Mouse (Mus musculus) skeletal muscle tissue, postnatal 0 days (tissue): ENCODE data around the gene Stard3. TPM values are rescaled to one million over a fixed set of nuclear protein-coding genes. Genes with fewer than 3 reads are reported as not detected.

Experiments
- polyA plus RNA-seq: library from polyadenylated mRNA; unstranded; fragments of >200 nt; fragmentation: Nextera tagmentation; extraction: Ambion mirVana; gene quantifications from 2 replicates; pipeline ENCODE4 v1.2.1, GENCODE M21; 2015

Gene Stard3
- polyA plus RNA-seq: 17.0 and 19.3 TPM in 2 replicates

GRCm38 (mm10) chr11:98358161-98359083, at the start of gene Stard3:
Gene Stard3 (plus strand): TSS chr11:98358368.

GRCm38 (mm10) chr11:98329081-98329959, 28.8 kb upstream of the Stard3 start, which contains the start of gene Neurod2:
Gene Neurod2 (minus strand): TSS chr11:98329648.

GRCm38 (mm10) chr11:98348083-98348961, 9.8 kb upstream of the Stard3 start, which contains the start of gene Ppp1r1b:
Gene Ppp1r1b (plus strand): TSS chr11:98348404.

DNA sequence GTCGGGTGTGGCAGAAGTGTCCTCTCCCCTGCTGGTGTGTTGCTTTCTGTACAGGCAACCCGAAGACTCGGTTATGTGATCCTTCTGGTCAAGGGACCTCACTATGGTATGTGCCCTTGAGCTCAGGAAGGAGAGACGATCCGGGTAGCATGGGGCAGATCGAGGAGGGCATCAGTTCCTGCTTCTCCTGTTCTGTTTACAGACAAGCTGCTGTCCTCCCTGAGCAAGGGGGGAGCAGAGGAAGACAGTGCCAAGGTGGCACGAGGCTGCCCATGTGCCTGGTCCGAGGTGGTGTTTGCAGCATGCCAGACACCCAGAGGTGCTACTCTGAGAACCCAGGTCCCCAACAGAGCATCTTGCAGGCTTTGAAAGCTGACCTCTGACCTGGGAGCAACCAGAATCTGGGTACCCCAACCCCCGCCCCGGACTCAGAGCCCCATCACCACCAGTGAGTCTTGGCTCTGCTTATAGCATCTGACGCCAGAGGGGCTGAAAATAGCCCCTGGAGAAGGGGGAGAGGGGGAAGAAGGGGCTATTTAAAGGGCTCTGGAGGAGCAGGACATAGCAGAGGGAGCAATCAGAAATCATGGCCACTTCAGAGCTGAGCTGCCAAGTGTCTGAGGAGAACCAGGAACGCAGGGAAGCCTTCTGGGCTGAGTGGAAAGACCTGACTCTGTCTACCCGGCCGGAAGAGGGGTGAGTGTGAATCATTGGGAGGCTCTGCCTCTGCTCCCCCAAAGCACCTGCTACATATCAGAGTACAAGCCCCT, 25.3 kb downstream of the Stard3 start, which contains the start of gene Tcap:
TSS of gene Tcap (plus strand) at position 551 of the 770 bp plus-strand sequence.

GRCm38 (mm10) chr11:98385638-98386585, 27.7 kb downstream of the Stard3 start, which contains the start of gene Pnmt:
Gene Pnmt (plus strand): TSS chr11:98386450.

GRCm38 (mm10) chr11:98400161-98400726, 42.1 kb downstream of the Stard3 start, which contains the start of gene Pgap3:
Gene Pgap3 (minus strand): TSS chr11:98400490.

DNA sequence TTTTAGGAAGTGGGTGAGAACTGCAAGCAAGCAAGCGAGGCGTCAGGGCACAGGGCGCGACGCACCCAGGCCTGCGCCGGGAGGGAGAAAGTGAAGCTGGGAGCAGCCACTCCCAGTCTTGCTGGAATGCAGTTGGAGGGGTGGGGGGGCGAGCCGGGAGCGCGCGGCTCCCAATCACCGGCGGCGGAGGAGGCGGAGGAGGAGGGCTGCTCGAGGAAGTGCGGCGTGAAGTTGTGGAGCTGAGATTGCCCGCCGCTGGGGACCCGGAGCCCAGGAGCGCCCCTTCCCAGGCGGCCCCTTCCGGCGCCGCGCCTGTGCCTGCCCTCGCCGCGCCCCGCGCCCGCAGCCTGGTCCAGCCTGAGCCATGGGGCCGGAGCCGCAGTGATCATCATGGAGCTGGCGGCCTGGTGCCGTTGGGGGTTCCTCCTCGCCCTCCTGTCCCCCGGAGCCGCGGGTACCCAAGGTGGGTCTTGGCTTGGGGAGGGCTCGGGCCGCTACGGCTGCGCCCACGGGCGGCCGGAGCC, 54.2 kb downstream of the Stard3 start, which contains the start of gene Erbb2:
TSS of gene Erbb2 (plus strand) at position 198 of the 524 bp plus-strand sequence.

Other genes starting within 250 kb of the Stard3 start
- gene Fbxl20, start 208.0 kb upstream of the Stard3 start, polyA plus RNA-seq: 7.9 and 8.8 TPM in 2 replicates
- 26.1 and 26.9 TPM in 2 replicates for gene Med1, start 165.1 kb upstream of the Stard3 start, polyA plus RNA-seq
- gene Cdk12, start 155.3 kb upstream of the Stard3 start, polyA plus RNA-seq: 3.9 and 4.0 TPM in 2 replicates
- gene Neurod2, start 28.7 kb upstream of the Stard3 start, polyA plus RNA-seq: not detected in 2 replicates
- 0.28 and 0.66 TPM in 2 replicates for gene Ppp1r1b, start 10.0 kb upstream of the Stard3 start, polyA plus RNA-seq
- 604 and 677 TPM in 2 replicates for gene Tcap, start 25.4 kb downstream of the Stard3 start, polyA plus RNA-seq
- gene Pnmt, start 28.1 kb downstream of the Stard3 start, polyA plus RNA-seq: 0.18 and 0.28 TPM in 2 replicates
- gene Pgap3, start 42.1 kb downstream of the Stard3 start, polyA plus RNA-seq: 4.1 and 4.3 TPM in 2 replicates
- 13.4 and 15.9 TPM in 2 replicates for gene Erbb2, start 54.1 kb downstream of the Stard3 start, polyA plus RNA-seq
- gene Mien1, start 80.6 kb downstream of the Stard3 start, polyA plus RNA-seq: 46.4 and 58.6 TPM in 2 replicates
- 0.27 TPM in 1 of 2 replicates, not detected in the other for gene Grb7, start 88.0 kb downstream of the Stard3 start, polyA plus RNA-seq
- 0.13 and 0.28 TPM in 2 replicates for gene Ikzf3, start 187.7 kb downstream of the Stard3 start, polyA plus RNA-seq
- gene Zpbp2, start 192.7 kb downstream of the Stard3 start, polyA plus RNA-seq: 0.21 and 0.23 TPM in 2 replicates
- 34.8 and 60.2 TPM in 2 replicates for gene Ormdl3, start 229.0 kb downstream of the Stard3 start, polyA plus RNA-seq
- not detected in 2 replicates for gene Lrrc3c, start 239.9 kb downstream of the Stard3 start, polyA plus RNA-seq